Mouse (Mus musculus) cerebellum, adult 2 months (tissue): Measurements from ENCODE around the gene Tbc1d10b.

Experiments
- CTCF ChIP-seq: fragments of 200-500 bp; IDR thresholded peaks from 2 replicates; pipeline ENCODE4 v1.5.1; 2011; ENCODE audit warnings: low read depth, mild to moderate bottlenecking, control low read depth, low read length, moderate library complexity, borderline replicate concordance; ENCODE audit not compliant: insufficient read depth
- POLR2A ChIP-seq: fragments of 200-500 bp; IDR thresholded peaks from 2 replicates; pipeline ENCODE4 v1.6.1; 2011; ENCODE audit warnings: low read length, control low read depth, borderline replicate concordance; ENCODE audit not compliant: insufficient read depth

- TF ChIP-seq CTCF (no peak), POLR2A (no peak)
Measured at GRCm38 (mm10) chr7:127210266-127210665, 2.0 kb upstream of the Tbc1d10b start.
